Mouse (Mus musculus) ES-E14 (cell line): ENCODE results near the gene Ppp1r36.

ENCODE experiments used
- CHD2 ChIP-seq: IDR thresholded peaks from 2 replicates; pipeline ENCODE4 v1.6.1; 2014; ENCODE audit warnings: mild to moderate bottlenecking, low read depth, low read length, inconsistent platforms
- HCFC1 ChIP-seq: IDR thresholded peaks from 2 replicates; pipeline ENCODE4 v1.6.1; 2012; ENCODE audit warnings: low read length, inconsistent platforms, borderline replicate concordance; ENCODE audit not compliant: insufficient read depth
- MAFK ChIP-seq: IDR thresholded peaks from 2 replicates; pipeline ENCODE4 v1.6.1; 2014; ENCODE audit warnings: mild to moderate bottlenecking, low read depth, low read length, inconsistent platforms; ENCODE audit not compliant: insufficient read depth
- ZC3H11A ChIP-seq: IDR thresholded peaks from 2 replicates; pipeline ENCODE4 v1.6.1; 2012; ENCODE audit warnings: low read depth, mild to moderate bottlenecking, inconsistent platforms, low read length, borderline replicate concordance
- ZNF384 ChIP-seq: IDR thresholded peaks from 2 replicates; pipeline ENCODE4 v1.6.1; 2012; ENCODE audit warnings: low read depth, low read length, inconsistent platforms

DNA sequence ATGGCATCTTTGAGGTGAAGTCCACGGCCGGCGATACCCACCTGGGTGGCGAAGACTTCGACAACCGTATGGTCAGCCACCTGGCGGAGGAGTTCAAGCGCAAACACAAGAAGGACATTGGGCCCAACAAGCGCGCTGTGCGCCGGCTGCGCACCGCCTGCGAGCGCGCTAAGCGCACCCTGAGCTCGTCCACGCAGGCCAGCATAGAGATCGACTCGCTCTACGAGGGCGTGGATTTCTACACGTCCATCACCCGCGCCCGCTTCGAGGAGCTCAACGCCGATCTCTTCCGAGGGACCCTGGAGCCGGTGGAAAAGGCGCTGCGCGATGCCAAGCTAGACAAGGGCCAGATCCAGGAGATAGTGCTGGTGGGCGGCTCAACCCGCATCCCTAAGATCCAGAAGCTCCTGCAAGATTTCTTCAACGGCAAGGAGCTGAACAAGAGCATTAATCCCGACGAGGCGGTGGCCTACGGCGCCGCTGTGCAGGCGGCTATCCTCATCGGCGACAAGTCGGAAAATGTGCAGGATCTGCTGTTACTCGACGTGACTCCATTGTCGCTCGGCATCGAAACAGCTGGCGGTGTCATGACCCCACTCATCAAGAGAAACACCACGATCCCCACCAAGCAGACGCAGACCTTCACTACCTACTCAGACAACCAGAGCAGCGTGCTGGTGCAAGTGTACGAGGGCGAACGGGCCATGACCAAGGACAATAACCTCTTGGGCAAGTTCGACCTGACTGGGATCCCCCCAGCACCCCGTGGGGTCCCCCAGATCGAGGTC, 12.0 kb upstream of the Ppp1r36 start:
- TF ChIP-seq ZC3H11A, result no peak
- TF ChIP-seq CHD2, result no peak
- TF ChIP-seq HCFC1, result no peak
- no peak for TF ChIP-seq MAFK
- no peak for TF ChIP-seq ZNF384
